Mouse (Mus musculus) forebrain, embryonic 12.5 days (tissue): ENCODE data around the gene Kcnma1. TPM values are rescaled to one million over a fixed set of nuclear protein-coding genes. Genes with fewer than 3 reads are reported as not detected.

Source experiments
- ATAC-seq: fragments of 200-750 bp; cut with Nextera tagmentation; 2 replicates; pipeline ENCODE4 v1.8.0; 2017; ENCODE audit warnings: moderate TSS enrichment; ENCODE audit not compliant: low FRiP score
- H3K27ac ChIP-seq: fragments of 300-500 bp; sonication (generic); 2 replicates; pipeline ENCODE4 v1.5.1; 2016; ENCODE audit warnings: mild to moderate bottlenecking
- H3K27me3 ChIP-seq: fragments of 300-500 bp; sonication (generic); 2 replicates; pipeline ENCODE4 v1.6.1; 2016; ENCODE audit warnings: mild to moderate bottlenecking
- H3K36me3 ChIP-seq: fragments of 300-500 bp; sonication (generic); replicated peaks from 2 replicates; pipeline ENCODE4 v1.6.1; 2016; ENCODE audit warnings: mild to moderate bottlenecking
- H3K4me1 ChIP-seq: fragments of 300-500 bp; sonication (generic); 2 replicates; pipeline ENCODE4 v1.6.1; 2016
- H3K4me2 ChIP-seq: fragments of 300-500 bp; sonication (generic); 2 replicates; pipeline ENCODE4 v1.6.1; 2016; ENCODE audit warnings: mild to moderate bottlenecking, moderate library complexity
- H3K4me3 ChIP-seq: fragments of 300-500 bp; sonication (generic); replicated peaks from 2 replicates; pipeline ENCODE4 v1.5.1; 2016; ENCODE audit warnings: mild to moderate bottlenecking
- H3K9ac ChIP-seq: fragments of 300-500 bp; sonication (generic); 2 replicates; pipeline ENCODE4 v1.6.1; 2016; ENCODE audit warnings: mild to moderate bottlenecking
- H3K9me3 ChIP-seq: fragments of 300-500 bp; sonication (generic); 2 replicates; pipeline ENCODE4 v1.6.1; 2016
- WGBS: fragments of 180-500 bp; shearing (Covaris S2); methylation state at CpG from one replicate; pipeline ENCODE4 v1.1.7; 2016; 5-methylcytosine and 5-hydroxymethylcytosine counted together
- polyA plus RNA-seq: library from polyadenylated mRNA; unstranded; fragments of >200 nt; fragmentation: Nextera tagmentation; extraction: Ambion mirVana; gene quantifications from 2 replicates; pipeline ENCODE4 v1.2.1, GENCODE M21; 2016

The Kcnma1 gene
- polyA plus RNA-seq, 1 experiment from 2014 or later = 2.6 TPM

DNA sequence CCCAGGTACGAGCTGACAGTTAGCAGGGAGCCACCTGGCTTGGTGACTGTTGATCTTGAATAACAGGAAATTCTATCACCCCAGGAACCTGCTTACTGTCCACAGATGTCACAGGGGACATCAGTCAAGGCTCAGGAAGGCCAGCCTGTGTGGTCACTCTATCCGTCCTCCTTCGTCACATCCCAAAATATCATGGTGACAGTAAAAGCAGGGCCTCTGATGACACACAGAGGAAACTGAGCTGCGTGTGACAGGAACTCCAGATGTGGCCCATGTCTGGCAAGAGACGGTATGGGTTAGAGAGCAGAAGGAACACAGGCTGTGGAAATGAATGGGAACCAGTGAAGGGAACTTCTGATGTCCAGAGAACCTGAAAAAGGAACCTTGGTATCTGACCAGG lies 174.7 kb downstream of the Kcnma1 start:
- H3K27ac ChIP-seq = no peak overlapping the region
- H3K4me1 ChIP-seq = peaks cover 7% of the 10 kb centered on the region
- no peak overlapping the region for H3K9ac ChIP-seq
- H3K4me2 ChIP-seq = no peak overlapping the region
- no peak overlapping the region for H3K4me3 ChIP-seq
- no peaks in the 10 kb centered on the region for H3K27me3 ChIP-seq
- WGBS = 87% methylated on average over 5 of the region's 5 CpGs
- no peaks in the 10 kb centered on the region for H3K36me3 ChIP-seq
- H3K9me3 ChIP-seq = no peaks in the 10 kb centered on the region
- ATAC-seq = no peak

DNA sequence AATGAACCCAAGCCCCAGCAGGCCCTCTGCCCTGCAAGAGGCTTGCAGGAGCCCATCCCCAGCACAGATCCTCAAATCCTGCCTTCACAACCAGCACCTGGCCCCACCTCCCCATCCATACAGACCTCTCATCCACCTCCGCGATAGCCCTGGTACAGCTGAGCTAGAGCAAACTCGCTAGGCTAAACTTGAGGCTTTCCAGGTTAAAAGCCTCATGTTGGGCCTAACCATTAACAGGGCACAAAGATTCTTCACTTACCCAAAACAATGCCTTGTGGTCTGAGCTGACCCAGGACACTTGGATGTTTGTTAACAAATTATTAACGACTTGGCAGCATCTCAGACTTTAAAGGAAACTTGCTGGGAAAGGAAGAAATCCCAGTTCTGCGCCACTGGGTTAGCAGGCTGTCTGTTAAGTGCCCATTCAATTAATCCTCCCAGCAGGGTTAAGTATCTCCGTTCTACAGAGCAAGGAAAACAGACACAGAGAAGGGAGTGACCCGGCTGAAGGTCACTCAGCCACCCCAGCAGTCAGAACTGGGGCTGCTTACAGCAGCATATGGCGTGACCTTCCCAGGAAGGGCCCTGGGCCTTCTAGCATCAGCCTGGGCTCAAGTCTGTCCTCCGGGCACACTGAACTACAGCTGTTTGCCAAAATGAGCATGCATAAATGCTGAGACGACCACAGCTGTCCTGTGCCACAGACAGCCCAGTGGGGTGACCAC lies 178.7 kb downstream of the Kcnma1 start:
- Histone ChIP-seq H3K27ac (no peak overlapping the region), H3K9ac (no peak overlapping the region), H3K4me1 (peaks cover 18% of the 10 kb centered on the region), H3K27me3 (no peaks in the 10 kb centered on the region), H3K4me2 (no peak overlapping the region), H3K36me3 (no peaks in the 10 kb centered on the region), H3K4me3 (no peak overlapping the region), H3K9me3 (no peaks in the 10 kb centered on the region)
- no peak for ATAC-seq
- WGBS = 24% methylated on average over 10 of the region's 10 CpGs

DNA sequence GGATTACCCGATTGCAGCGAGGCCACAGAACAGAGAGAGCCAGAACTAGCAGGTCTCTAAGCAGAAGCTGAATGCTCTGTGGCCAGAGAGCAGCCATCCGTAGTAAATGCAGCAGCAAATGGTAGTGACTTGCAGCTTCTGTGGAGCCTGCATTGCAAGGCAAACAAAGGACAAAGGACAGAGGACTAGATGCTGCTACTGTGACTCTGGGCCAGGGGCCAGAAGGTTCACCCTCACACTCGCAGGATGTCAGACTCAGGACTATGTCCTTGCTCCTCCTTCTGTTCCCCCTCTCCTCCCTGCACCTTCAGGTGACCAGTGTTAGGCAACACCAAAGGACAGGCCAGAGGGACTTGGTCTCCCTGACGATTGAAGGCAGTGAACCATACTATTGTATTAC lies 183.0 kb downstream of the Kcnma1 start:
- Histone ChIP-seq H3K4me1 (peaks cover 19% of the 10 kb centered on the region), H3K4me2 (no peak overlapping the region), H3K36me3 (no peaks in the 10 kb centered on the region), H3K27ac (no peak overlapping the region), H3K4me3 (no peak overlapping the region), H3K27me3 (no peaks in the 10 kb centered on the region), H3K9me3 (no peaks in the 10 kb centered on the region), H3K9ac (no peak overlapping the region)
- ATAC-seq = no peak
- 28% methylated on average over 5 of the region's 5 CpGs for WGBS

- Histone ChIP-seq H3K9ac (no peak overlapping the region), H3K27me3 (no peaks in the 10 kb centered on the region), H3K27ac (no peak overlapping the region), H3K4me3 (no peak overlapping the region), H3K36me3 (no peaks in the 10 kb centered on the region), H3K4me2 (no peak overlapping the region), H3K4me1 (peaks cover 12% of the 10 kb centered on the region; the same call in 1 of the 2 replicates), H3K9me3 (no peaks in the 10 kb centered on the region)
- ATAC-seq = no peak
- 51% methylated on average over 4 of the region's 4 CpGs for WGBS
Measured at GRCm38 (mm10) chr14:23830316-23830715, 184.0 kb downstream of the Kcnma1 start.

DNA sequence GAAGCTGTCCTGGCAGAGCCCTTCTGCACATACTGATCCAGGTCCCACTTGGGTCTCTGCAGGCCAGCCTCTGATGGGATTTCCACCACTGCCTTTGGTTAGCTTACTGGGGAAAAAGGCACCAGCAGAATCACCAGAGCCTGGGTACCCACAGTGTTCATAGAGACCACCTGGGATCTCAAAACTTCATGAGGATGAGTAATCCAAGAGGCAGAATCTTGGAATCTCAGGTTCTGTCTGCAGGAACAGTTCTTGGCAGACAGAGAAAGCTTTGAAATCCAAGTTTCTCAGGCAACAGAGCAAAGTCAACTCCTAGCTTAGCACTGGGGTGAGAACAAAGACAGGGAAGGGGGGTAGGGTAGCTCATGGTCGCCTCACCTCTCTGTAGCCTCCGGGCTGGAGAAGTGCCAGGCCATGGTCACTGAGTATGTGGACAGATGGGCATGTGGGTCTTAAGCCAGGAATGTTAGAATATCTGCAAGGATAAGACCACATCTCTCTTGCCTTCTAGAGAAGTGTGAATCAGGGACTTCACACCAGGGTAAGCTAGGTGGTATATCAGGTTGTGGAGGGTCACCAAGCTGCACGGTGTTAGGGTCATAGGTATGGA lies 185.5 kb downstream of the Kcnma1 start:
- WGBS = 86% methylated on average over 3 of the region's 3 CpGs
- 0 out of 2 replicates have a peak, but pooled peaks cover 12% of the 10 kb centered on the region for H3K4me1 ChIP-seq
- H3K27me3 ChIP-seq = no peaks in the 10 kb centered on the region
- H3K27ac ChIP-seq = no peak overlapping the region
- no peak overlapping the region for H3K4me2 ChIP-seq
- no peak for ATAC-seq
- no peak overlapping the region for H3K4me3 ChIP-seq
- H3K36me3 ChIP-seq = no peaks in the 10 kb centered on the region
- H3K9ac ChIP-seq = no peak overlapping the region
- no peaks in the 10 kb centered on the region for H3K9me3 ChIP-seq

- Histone ChIP-seq H3K4me3 (no peak overlapping the region), H3K9ac (no peak overlapping the region), H3K36me3 (no peaks in the 10 kb centered on the region), H3K27ac (no peak overlapping the region), H3K27me3 (no peaks in the 10 kb centered on the region), H3K4me1 (no peaks in the 10 kb centered on the region), H3K9me3 (no peaks in the 10 kb centered on the region), H3K4me2 (no peak overlapping the region)
- 91% methylated on average over 2 of the region's 2 CpGs for WGBS
- ATAC-seq = no peak
Measured at GRCm38 (mm10) chr14:23824937-23825336, 189.4 kb downstream of the Kcnma1 start.

DNA sequence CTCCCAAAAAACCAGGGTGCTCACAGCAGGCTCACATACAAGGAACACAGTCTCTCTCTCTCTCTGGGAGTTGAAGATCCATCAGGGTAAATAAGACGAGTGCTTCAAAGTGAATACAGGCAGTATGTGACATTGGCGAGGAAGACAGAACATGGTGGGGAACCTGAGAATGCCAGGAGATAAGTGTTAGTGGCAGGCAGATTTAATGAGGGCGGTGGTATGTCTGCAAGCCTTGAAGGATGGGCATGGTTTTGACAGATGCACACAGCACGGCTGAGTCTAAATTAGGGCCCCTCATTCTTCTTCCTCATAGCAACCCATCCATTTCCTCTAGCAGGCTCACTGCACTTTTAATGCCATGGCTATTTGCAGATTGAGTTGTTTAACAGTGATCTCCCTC lies 190.0 kb downstream of the Kcnma1 start:
- no peak overlapping the region for H3K27ac ChIP-seq
- no peak for ATAC-seq
- no peaks in the 10 kb centered on the region for H3K9me3 ChIP-seq
- H3K27me3 ChIP-seq = no peaks in the 10 kb centered on the region
- H3K4me3 ChIP-seq = no peak overlapping the region
- no peak overlapping the region for H3K9ac ChIP-seq
- H3K4me1 ChIP-seq = no peaks in the 10 kb centered on the region
- no peak overlapping the region for H3K4me2 ChIP-seq
- WGBS = 70% methylated on average over 4 of the region's 4 CpGs
- H3K36me3 ChIP-seq = no peaks in the 10 kb centered on the region

DNA sequence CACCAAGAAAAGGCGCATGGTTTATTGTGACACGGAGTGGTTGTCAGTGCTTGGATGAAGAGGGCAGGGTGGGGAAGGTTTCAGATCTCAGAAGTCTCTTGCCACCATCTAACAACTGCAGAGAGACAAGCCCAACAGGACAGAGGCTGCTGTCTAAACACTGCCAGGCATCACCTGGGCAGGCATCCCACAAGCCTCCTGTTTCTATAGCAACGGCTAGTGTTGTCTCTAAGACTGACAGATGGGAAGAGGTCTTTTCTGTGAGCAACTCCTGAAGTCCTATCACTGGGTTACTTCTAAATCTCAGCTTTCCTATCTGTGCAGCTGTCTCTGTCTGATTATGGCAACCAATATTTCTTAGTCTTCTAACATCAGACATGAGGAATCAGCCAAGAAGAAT lies 196.7 kb downstream of the Kcnma1 start:
- 91% methylated on average over 3 of the region's 3 CpGs for WGBS
- Histone ChIP-seq H3K4me1 (no peaks in the 10 kb centered on the region), H3K4me2 (no peak overlapping the region), H3K27ac (no peak overlapping the region), H3K36me3 (no peaks in the 10 kb centered on the region), H3K4me3 (no peak overlapping the region), H3K9ac (no peak overlapping the region), H3K9me3 (no peaks in the 10 kb centered on the region), H3K27me3 (no peaks in the 10 kb centered on the region)
- ATAC-seq = no peak

- Histone ChIP-seq H3K4me3 (no peak overlapping the region), H3K27ac (no peak overlapping the region), H3K9ac (no peak overlapping the region), H3K27me3 (no peaks in the 10 kb centered on the region), H3K9me3 (no peaks in the 10 kb centered on the region), H3K4me1 (no peaks in the 10 kb centered on the region), H3K36me3 (no peaks in the 10 kb centered on the region), H3K4me2 (no peak overlapping the region)
- WGBS = 54% methylated on average over 1 of the region's 1 CpGs
- ATAC-seq = no peak
Measured at GRCm38 (mm10) chr14:23810081-23810480, 204.2 kb downstream of the Kcnma1 start.

GRCm38 (mm10) chr14:23809124-23809523 lies 205.2 kb downstream of the Kcnma1 start:
- H3K4me1 ChIP-seq = no peaks in the 10 kb centered on the region
- no peak for ATAC-seq
- 71% methylated on average over 1 of the region's 1 CpGs for WGBS
- no peak overlapping the region for H3K9ac ChIP-seq
- no peak overlapping the region for H3K4me2 ChIP-seq
- no peak overlapping the region for H3K4me3 ChIP-seq
- no peaks in the 10 kb centered on the region for H3K27me3 ChIP-seq
- H3K9me3 ChIP-seq = no peaks in the 10 kb centered on the region
- no peak overlapping the region for H3K27ac ChIP-seq
- H3K36me3 ChIP-seq = no peaks in the 10 kb centered on the region

- no peaks in the 10 kb centered on the region for H3K4me1 ChIP-seq
- no peak for ATAC-seq
- H3K4me3 ChIP-seq = no peak overlapping the region
- no peaks in the 10 kb centered on the region for H3K36me3 ChIP-seq
- WGBS = 47% methylated on average over 2 of the region's 2 CpGs
- H3K9me3 ChIP-seq = no peaks in the 10 kb centered on the region
- H3K9ac ChIP-seq = no peak overlapping the region
- no peak overlapping the region for H3K4me2 ChIP-seq
- H3K27me3 ChIP-seq = no peaks in the 10 kb centered on the region
- H3K27ac ChIP-seq = no peak overlapping the region
Measured at GRCm38 (mm10) chr14:23806378-23806777, 207.9 kb downstream of the Kcnma1 start.

- Histone ChIP-seq H3K4me3 (no peak overlapping the region), H3K9me3 (no peaks in the 10 kb centered on the region), H3K4me2 (no peak overlapping the region), H3K36me3 (no peaks in the 10 kb centered on the region), H3K4me1 (no peaks in the 10 kb centered on the region), H3K27me3 (no peaks in the 10 kb centered on the region), H3K27ac (no peak overlapping the region), H3K9ac (no peak overlapping the region)
- WGBS = 95% methylated on average over 7 of the region's 7 CpGs
- ATAC-seq = no peak
Measured at GRCm38 (mm10) chr14:23796878-23797277, 217.4 kb downstream of the Kcnma1 start.

GRCm38 (mm10) chr14:23792674-23793073 lies 221.6 kb downstream of the Kcnma1 start:
- no peaks in the 10 kb centered on the region for H3K4me1 ChIP-seq
- no peak overlapping the region for H3K4me2 ChIP-seq
- no peak overlapping the region for H3K27ac ChIP-seq
- no peak for ATAC-seq
- no peak overlapping the region for H3K9ac ChIP-seq
- no peaks in the 10 kb centered on the region for H3K27me3 ChIP-seq
- H3K4me3 ChIP-seq = no peak overlapping the region
- 83% methylated on average over 3 of the region's 3 CpGs for WGBS
- H3K36me3 ChIP-seq = no peaks in the 10 kb centered on the region
- H3K9me3 ChIP-seq = no peaks in the 10 kb centered on the region
